Mouse (Mus musculus): Measurements from ENCODE around the gene Ankrd60. TPM values are rescaled to one million over a fixed set of nuclear protein-coding genes. Genes with fewer than 3 reads are reported as not detected.

The Ankrd60 gene
- polyA plus RNA-seq, 1 experiment from 2014 or later = not detected

- Histone ChIP-seq H3K27ac (no peak overlapping the region), H3K36me3 (peaks cover 29% of the 10 kb centered on the region), H3K9me3 (replicated peaks) (no peaks in the 10 kb centered on the region), H3K27me3 (ENCODE audit: low read depth, poor library complexity, severe bottlenecking) (no peaks in the 10 kb centered on the region), H3K4me1 (no peaks in the 10 kb centered on the region), H3K4me3 (no peak overlapping the region)
- WGBS = 53% methylated on average over 10 of the region's 10 CpGs
- DNase-seq (ENCODE audit: low spot score) = no peak
Observed at GRCm38 (mm10) chr2:173595374-173595781, 17.2 kb upstream of the Ankrd60 start.

DNA sequence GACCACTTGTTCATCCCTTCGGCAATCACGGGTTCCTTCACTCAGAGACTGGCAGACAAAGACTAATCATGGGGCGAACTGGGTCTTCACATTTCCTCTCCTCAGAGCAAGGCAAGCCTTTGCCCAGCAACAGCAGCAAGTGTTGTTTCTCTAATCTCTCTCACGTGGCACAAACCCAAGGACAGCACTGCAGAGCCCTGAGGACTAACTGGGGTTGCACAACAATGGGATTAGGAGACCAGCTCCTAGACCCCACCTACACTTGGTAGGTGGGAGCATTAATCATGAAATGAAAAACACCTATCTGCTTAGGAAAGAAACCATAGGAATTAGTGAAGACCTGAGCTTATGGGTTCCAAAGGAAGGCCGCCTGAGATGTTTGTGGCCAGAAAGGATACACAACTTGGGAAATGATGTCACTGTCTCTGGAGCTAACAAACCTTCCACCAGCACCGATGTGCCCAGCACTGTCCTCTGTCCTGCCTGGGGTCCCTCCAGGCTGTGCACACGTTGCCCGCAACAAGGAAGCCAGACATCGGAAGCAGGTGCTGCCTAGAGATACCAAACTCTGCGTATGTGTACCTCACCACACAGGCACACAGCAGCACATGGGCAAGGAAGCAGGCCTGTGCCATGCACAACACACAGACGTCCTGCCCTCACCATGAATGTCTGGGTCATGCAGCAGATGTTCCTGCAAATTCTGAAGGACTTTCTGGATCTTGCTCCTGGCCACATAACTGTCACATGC, 16.3 kb upstream of the Ankrd60 start:
- Histone ChIP-seq H3K4me1 (no peaks in the 10 kb centered on the region), H3K27me3 (ENCODE audit: low read depth, poor library complexity, severe bottlenecking) (no peaks in the 10 kb centered on the region), H3K4me3 (no peak overlapping the region), H3K9me3 (replicated peaks) (no peaks in the 10 kb centered on the region), H3K27ac (no peak overlapping the region), H3K36me3 (peaks cover 31% of the 10 kb centered on the region)
- no peak for DNase-seq (ENCODE audit: low spot score)
- 81% methylated on average over 11 of the region's 11 CpGs for WGBS

- H3K36me3 ChIP-seq = peaks cover 31% of the 10 kb centered on the region
- no peak overlapping the region for H3K4me3 ChIP-seq
- 76% methylated on average over 4 of the region's 4 CpGs for whole genome bisulfite sequencing
- H3K27me3 ChIP-seq (ENCODE audit: low read depth, poor library complexity, severe bottlenecking) = no peaks in the 10 kb centered on the region
- no peak for DNase-seq (ENCODE audit: low spot score)
- H3K9me3 ChIP-seq (replicated peaks) = no peaks in the 10 kb centered on the region
- no peaks in the 10 kb centered on the region for H3K4me1 ChIP-seq
- no peak overlapping the region for H3K27ac ChIP-seq
Observed at GRCm38 (mm10) chr2:173593841-173594240, 15.7 kb upstream of the Ankrd60 start.

GRCm38 (mm10) chr2:173592781-173593180, 14.6 kb upstream of the Ankrd60 start:
- no peak for DNase-seq (ENCODE audit: low spot score)
- no peaks in the 10 kb centered on the region for H3K27me3 ChIP-seq (ENCODE audit: low read depth, poor library complexity, severe bottlenecking)
- no peak overlapping the region for H3K4me3 ChIP-seq
- no peaks in the 10 kb centered on the region for H3K4me1 ChIP-seq
- WGBS = 67% methylated on average over 9 of the region's 9 CpGs
- peaks cover 38% of the 10 kb centered on the region for H3K36me3 ChIP-seq
- no peaks in the 10 kb centered on the region for H3K9me3 ChIP-seq (replicated peaks)
- no peak overlapping the region for H3K27ac ChIP-seq

DNA sequence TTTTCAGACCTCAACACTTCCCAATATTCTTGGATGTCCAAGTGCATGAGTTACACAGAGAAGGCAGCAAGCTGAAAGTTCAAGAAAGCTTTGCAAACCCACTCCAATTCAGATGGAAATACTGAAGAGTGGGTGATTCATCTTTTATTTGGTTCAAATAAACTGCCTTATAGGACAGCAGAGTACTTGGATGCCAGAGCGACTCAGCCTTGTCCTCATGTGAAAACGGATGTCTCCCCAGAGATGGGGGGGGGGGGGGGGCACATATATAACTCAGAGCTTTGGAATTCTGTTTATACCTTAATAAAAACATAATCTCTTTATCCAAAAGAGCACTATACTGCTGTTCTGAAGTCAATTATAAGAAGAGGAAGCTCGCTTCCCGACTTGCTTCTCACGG, 9.2 kb upstream of the Ankrd60 start:
- 89% methylated on average over 5 of the region's 5 CpGs for WGBS
- Histone ChIP-seq H3K36me3 (peaks cover 24% of the 10 kb centered on the region), H3K4me1 (peaks cover 21% of the 10 kb centered on the region), H3K27ac (no peak overlapping the region), H3K27me3 (ENCODE audit: low read depth, poor library complexity, severe bottlenecking) (peaks cover 40% of the 10 kb centered on the region), H3K4me3 (no peak overlapping the region), H3K9me3 (replicated peaks) (no peaks in the 10 kb centered on the region)
- DNase-seq (ENCODE audit: low spot score) = no peak

DNA sequence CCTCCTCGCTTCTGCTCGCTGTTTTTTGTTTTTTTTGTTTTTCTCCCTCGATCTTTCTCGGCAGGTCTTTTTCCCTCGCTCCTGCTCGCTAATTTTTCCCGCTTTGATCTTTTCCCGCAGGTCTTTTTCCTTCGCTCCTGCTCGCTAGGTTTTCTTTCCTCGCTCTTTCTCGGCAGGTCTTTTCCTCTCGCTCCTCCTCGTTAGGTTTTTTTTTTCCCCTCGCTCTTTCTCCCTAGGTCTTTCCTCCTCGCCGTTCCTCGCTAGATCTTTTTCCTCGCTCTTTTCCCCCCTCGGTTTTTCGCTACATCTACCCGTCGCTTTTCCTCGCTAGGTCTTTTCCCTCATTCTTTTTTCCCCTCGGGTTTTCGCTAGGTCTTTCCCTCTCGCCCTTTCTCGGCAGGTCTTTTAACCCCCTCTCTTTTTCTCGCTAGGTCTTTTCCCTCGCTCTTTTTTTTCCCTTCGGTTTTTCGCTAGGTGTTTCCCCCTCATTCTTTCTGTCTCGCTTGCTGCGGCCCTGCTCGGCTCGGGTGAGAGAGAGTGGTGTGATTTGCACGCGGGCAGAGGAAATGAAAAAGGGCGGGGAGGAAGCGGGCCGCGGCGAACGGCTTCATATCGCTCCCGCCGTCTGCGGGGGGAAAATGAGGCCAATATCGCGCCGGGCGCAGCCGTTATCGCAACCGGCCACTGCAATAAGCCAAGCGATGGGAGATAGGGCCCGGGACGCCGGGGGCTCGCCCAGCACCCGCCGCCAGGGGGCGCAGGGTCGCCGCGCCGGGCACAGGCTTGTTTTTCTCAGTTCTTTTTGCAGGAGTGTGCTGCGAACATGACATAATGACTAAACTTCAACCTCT, 8.2 kb upstream of the Ankrd60 start:
- Histone ChIP-seq H3K4me3 (peak overlapping the region; percentile 55), H3K9me3 (replicated peaks) (no peaks in the 10 kb centered on the region), H3K36me3 (peaks cover 17% of the 10 kb centered on the region), H3K27ac (peak overlapping the region; percentile 77; the same call in 1 of the 2 replicates), H3K27me3 (ENCODE audit: low read depth, poor library complexity, severe bottlenecking) (peaks cover 40% of the 10 kb centered on the region), H3K4me1 (peaks cover 21% of the 10 kb centered on the region)
- peak; percentile 91 for DNase-seq (ENCODE audit: low spot score)
- WGBS = under 1% methylated on average over 68 of the region's 68 CpGs

- Histone ChIP-seq H3K27me3 (ENCODE audit: low read depth, poor library complexity, severe bottlenecking) (peaks cover 40% of the 10 kb centered on the region), H3K4me3 (peak overlapping the region; percentile 55)
- WGBS = under 1% methylated on average over 54 of the region's 54 CpGs
Observed at GRCm38 (mm10) chr2:173585387-173586117, 7.4 kb upstream of the Ankrd60 start.

DNA sequence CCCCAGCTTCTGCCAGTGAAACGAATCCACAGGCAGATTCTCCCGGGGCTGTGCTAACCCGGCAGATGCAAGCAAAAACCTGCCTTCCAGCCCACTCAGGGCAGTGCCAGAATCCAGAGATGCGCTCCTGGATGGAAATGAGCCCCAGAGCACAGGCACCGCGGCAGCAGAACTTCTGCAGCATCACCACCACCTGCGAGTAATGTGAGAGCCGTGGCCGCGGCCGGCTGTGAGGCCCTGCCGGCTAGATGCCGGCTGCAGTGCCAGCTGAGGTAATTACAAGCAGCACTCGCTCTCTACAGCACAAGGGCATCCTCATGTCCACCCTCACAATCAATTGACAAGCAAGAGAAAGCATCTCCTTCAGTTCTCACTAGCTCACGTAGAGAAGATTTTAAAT, 6.2 kb upstream of the Ankrd60 start:
- Histone ChIP-seq H3K4me1 (peaks cover 21% of the 10 kb centered on the region), H3K27me3 (ENCODE audit: low read depth, poor library complexity, severe bottlenecking) (peaks cover 44% of the 10 kb centered on the region), H3K4me3 (no peak overlapping the region), H3K27ac (no peak overlapping the region), H3K36me3 (peaks cover 12% of the 10 kb centered on the region), H3K9me3 (replicated peaks) (no peaks in the 10 kb centered on the region)
- 21% methylated on average over 15 of the region's 15 CpGs for WGBS
- DNase-seq (ENCODE audit: low spot score) = peak; percentile 61

More at GRCm38 (mm10) chr2:173585387-173586117, 7.4 kb upstream of the Ankrd60 start:
- H3K27ac ChIP-seq = peak overlapping the region; percentile 77
- H3K36me3 ChIP-seq = peaks cover 16% of the 10 kb centered on the region
- peaks cover 21% of the 10 kb centered on the region for H3K4me1 ChIP-seq
- peak; percentile 85 for DNase-seq (ENCODE audit: low spot score)
- H3K9me3 ChIP-seq (replicated peaks) = no peaks in the 10 kb centered on the region

- 40% methylated on average over 5 of the region's 5 CpGs for whole genome bisulfite sequencing
- peaks cover 49% of the 10 kb centered on the region for H3K27me3 ChIP-seq (ENCODE audit: low read depth, poor library complexity, severe bottlenecking)
- H3K27ac ChIP-seq = no peak overlapping the region
- peaks cover 23% of the 10 kb centered on the region for H3K4me1 ChIP-seq
- no peak overlapping the region for H3K4me3 ChIP-seq
- no peaks in the 10 kb centered on the region for H3K9me3 ChIP-seq (replicated peaks)
- peak; percentile 62 for DNase-seq (ENCODE audit: low spot score)
- 0 out of 2 replicates have a peak, but pooled peaks cover 6% of the 10 kb centered on the region for H3K36me3 ChIP-seq
Observed at GRCm38 (mm10) chr2:173583455-173583854, 5.3 kb upstream of the Ankrd60 start.

DNA sequence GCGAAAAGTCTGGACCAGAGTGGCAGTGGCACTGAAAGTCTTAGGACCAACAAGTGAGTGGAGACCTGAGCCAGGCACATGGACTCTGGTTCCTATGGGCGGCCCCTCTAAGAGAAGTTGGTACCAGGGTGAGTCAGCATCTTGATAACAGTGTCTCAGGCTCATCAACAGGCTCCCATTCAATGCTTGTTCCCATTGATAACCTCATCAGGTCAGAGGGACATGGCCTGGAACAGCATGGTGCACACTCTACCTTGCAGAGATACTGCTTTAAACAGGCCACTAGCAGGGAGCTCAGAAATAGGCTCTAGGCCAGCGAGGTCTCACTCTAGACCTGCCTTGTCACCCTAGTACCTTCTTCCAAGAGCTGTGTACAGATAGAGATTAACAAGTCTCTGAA, 4.7 kb upstream of the Ankrd60 start:
- 95% methylated on average over 3 of the region's 3 CpGs for WGBS
- Histone ChIP-seq H3K4me1 (peaks cover 28% of the 10 kb centered on the region), H3K27ac (no peak overlapping the region), H3K36me3 (0 out of 2 replicates have a peak, but pooled peaks cover 3% of the 10 kb centered on the region), H3K27me3 (ENCODE audit: low read depth, poor library complexity, severe bottlenecking) (peaks cover 54% of the 10 kb centered on the region), H3K4me3 (no peak overlapping the region), H3K9me3 (replicated peaks) (no peaks in the 10 kb centered on the region)
- DNase-seq (ENCODE audit: low spot score) = no peak

DNA sequence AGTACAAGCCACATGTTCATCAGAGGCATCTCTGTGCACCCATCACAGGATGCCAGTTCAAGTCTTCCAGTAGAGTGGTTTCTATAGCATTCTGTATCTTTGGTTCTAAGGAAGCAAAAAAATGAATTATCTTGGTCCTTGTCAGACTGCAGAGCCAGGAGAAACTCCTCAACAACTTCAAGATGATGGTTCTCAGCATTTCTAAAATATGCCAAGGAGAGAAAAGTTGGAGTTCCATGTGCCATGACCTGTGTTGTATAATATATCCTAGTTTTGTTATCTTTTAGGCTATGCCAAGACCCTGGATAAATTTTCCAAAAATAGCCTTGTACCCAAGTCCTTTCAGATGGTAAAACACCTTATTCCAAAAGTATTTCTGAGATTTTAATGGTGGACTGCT, 2.9 kb upstream of the Ankrd60 start:
- DNase-seq (ENCODE audit: low spot score) = no peak
- H3K27me3 ChIP-seq (ENCODE audit: low read depth, poor library complexity, severe bottlenecking) = peaks cover 58% of the 10 kb centered on the region

GRCm38 (mm10) chr2:173578595-173578994, 430 bp upstream of the Ankrd60 start:
- DNase-seq (ENCODE audit: low spot score) = no peak
- peaks cover 42% of the 10 kb centered on the region for H3K27me3 ChIP-seq (ENCODE audit: low read depth, poor library complexity, severe bottlenecking)
- no peaks in the 10 kb centered on the region for H3K36me3 ChIP-seq
- peak overlapping the region; percentile 60 for H3K4me3 ChIP-seq
- WGBS = 34% methylated on average over 8 of the region's 8 CpGs
- H3K27ac ChIP-seq = peak overlapping the region; percentile 78
- peaks cover 11% of the 10 kb centered on the region for H3K4me1 ChIP-seq
- H3K9me3 ChIP-seq (replicated peaks) = no peaks in the 10 kb centered on the region

More for the DNA sequence above, 2.9 kb upstream of the Ankrd60 start:
- no peaks in the 10 kb centered on the region for H3K36me3 ChIP-seq
- H3K4me1 ChIP-seq = peaks cover 25% of the 10 kb centered on the region
- H3K9me3 ChIP-seq (replicated peaks) = no peaks in the 10 kb centered on the region
- H3K27ac ChIP-seq = no peak overlapping the region
- H3K4me3 ChIP-seq = no peak overlapping the region

Measured in limb, embryonic 10.5 days (tissue).